Mouse (Mus musculus): ENCODE measurements around the gene Gstp1. TPM values are rescaled to one million over a fixed set of nuclear protein-coding genes. Genes with fewer than 3 reads are reported as not detected.

Gene Gstp1
- 100 to 1,000 TPM; 356 to 371 TPM for total RNA-seq (2021)
- polyA plus RNA-seq (2012; rRNA removed), result 480 and 490 TPM in 2 replicates
- long read RNA-seq, transcript Gstp1-201 (7 exons, 821 nt), result major isoform, 177 of 182 reads
- long read RNA-seq, partial matches to known transcripts, result 4 of 182 reads
- long read RNA-seq, other reads (novel, unspliced or antisense), result 1 of 182 reads

GRCm38 (mm10) chr19:4037788-4038232 is at the start of gene Gstp1:
Gene Gstp1 (minus strand): TSS chr19:4037985.
- Histone ChIP-seq H3K4me1 (ENCODE audit: control insufficient read depth, insufficient read depth, low read length) (peaks cover 4% of the 10 kb centered on the region), H3K9ac (ENCODE audit: low read depth, low read length) (peak within 1 kb of the TSS; percentile 92), H3K79me2 (replicated peaks; ENCODE audit: control insufficient read depth, insufficient read depth, low read length) (no peaks in the 10 kb centered on the region), H3K27me3 (ENCODE audit: control insufficient read depth, insufficient read depth, low read length) (no peaks in the 10 kb centered on the region), H3K27ac (peak within 1 kb of the TSS; percentile 80), H3K36me3 (ENCODE audit: control insufficient read depth, insufficient read depth, low read length) (no peaks in the 10 kb centered on the region), H3K4me3 (peak within 1 kb of the TSS; percentile 59)
- TF ChIP-seq CTCF (IDR thresholded peaks at IDR 0.05) (peak; percentile 55), POLR2A (IDR thresholded peaks at IDR 0.05; ENCODE audit: insufficient read depth, low read depth, low read length) (peak; percentile 94), EP300 (IDR thresholded peaks at IDR 0.05; ENCODE audit: insufficient read depth, low read depth, low read length) (no peak)
- DNase-seq, result peak; percentile 92 to 93
- intact Hi-C loops (cut with DNase I), result no loop called here
- under 1% methylated on average over 26 of the region's 26 CpGs for WGBS

DNA sequence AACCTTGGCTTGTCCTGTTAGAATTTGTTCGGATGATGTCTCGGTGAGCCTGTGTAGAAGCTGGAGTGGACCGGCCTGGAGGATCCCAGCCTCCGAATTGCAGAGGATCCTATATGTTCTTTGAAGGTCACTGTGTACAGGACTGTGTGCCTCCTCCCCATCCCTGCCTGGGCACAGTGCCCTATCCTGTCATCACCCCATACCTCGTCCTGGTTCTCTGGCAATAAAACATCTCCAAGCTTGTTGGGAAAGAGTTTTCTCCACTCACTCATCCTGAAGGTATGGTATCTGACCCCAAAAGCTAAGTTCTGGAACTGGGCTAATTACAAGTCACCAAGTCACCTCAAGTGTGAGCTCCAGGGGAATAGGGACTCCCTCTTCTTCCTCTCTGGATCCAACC is 49.3 kb upstream of the Gstp1 start:
- intact Hi-C loops (cut with DNase I), result no loop called here
- 59% methylated on average over 5 of the region's 5 CpGs for WGBS
- no peaks in the 10 kb centered on the region for H3K36me3 ChIP-seq (ENCODE audit: control insufficient read depth, insufficient read depth, low read length)
- H3K4me1 ChIP-seq (ENCODE audit: control insufficient read depth, insufficient read depth, low read length), result no peaks in the 10 kb centered on the region
- DNase-seq, result no peak
- TF ChIP-seq POLR2A (IDR thresholded peaks at IDR 0.05; ENCODE audit: insufficient read depth, low read depth, low read length) (no peak), CTCF (IDR thresholded peaks at IDR 0.05) (no peak), EP300 (IDR thresholded peaks at IDR 0.05; ENCODE audit: insufficient read depth, low read depth, low read length) (no peak)
- H3K27ac ChIP-seq, result no peak overlapping the region
- no peaks in the 10 kb centered on the region for H3K79me2 ChIP-seq (replicated peaks; ENCODE audit: control insufficient read depth, insufficient read depth, low read length)
- H3K27me3 ChIP-seq (ENCODE audit: control insufficient read depth, insufficient read depth, low read length), result no peaks in the 10 kb centered on the region
- no peak overlapping the region for H3K9ac ChIP-seq (ENCODE audit: low read depth, low read length)
- H3K4me3 ChIP-seq, result no peak overlapping the region

GRCm38 (mm10) chr19:4086156-4086555 is 48.4 kb upstream of the Gstp1 start:
- intact Hi-C loops (cut with DNase I), result no loop called here
- Histone ChIP-seq H3K27ac (no peak overlapping the region), H3K4me1 (ENCODE audit: control insufficient read depth, insufficient read depth, low read length) (no peaks in the 10 kb centered on the region), H3K4me3 (no peak overlapping the region), H3K27me3 (ENCODE audit: control insufficient read depth, insufficient read depth, low read length) (no peaks in the 10 kb centered on the region), H3K79me2 (replicated peaks; ENCODE audit: control insufficient read depth, insufficient read depth, low read length) (no peaks in the 10 kb centered on the region), H3K36me3 (ENCODE audit: control insufficient read depth, insufficient read depth, low read length) (no peaks in the 10 kb centered on the region), H3K9ac (ENCODE audit: low read depth, low read length) (no peak overlapping the region)
- 89% methylated on average over 15 of the region's 15 CpGs for WGBS
- DNase-seq, result no peak
- TF ChIP-seq CTCF (IDR thresholded peaks at IDR 0.05) (no peak), POLR2A (IDR thresholded peaks at IDR 0.05; ENCODE audit: insufficient read depth, low read depth, low read length) (no peak), EP300 (IDR thresholded peaks at IDR 0.05; ENCODE audit: insufficient read depth, low read depth, low read length) (no peak)

GRCm38 (mm10) chr19:4084984-4085383 is 47.2 kb upstream of the Gstp1 start:
- no peaks in the 10 kb centered on the region for H3K27me3 ChIP-seq (ENCODE audit: control insufficient read depth, insufficient read depth, low read length)
- 82% methylated on average over 1 of the region's 1 CpGs for WGBS
- H3K27ac ChIP-seq, result no peak overlapping the region
- no peak overlapping the region for H3K4me3 ChIP-seq
- no peaks in the 10 kb centered on the region for H3K79me2 ChIP-seq (replicated peaks; ENCODE audit: control insufficient read depth, insufficient read depth, low read length)
- H3K4me1 ChIP-seq (ENCODE audit: control insufficient read depth, insufficient read depth, low read length), result no peaks in the 10 kb centered on the region
- no peak for DNase-seq
- intact Hi-C loops (cut with DNase I), result no loop called here
- H3K9ac ChIP-seq (ENCODE audit: low read depth, low read length), result no peak overlapping the region
- no peaks in the 10 kb centered on the region for H3K36me3 ChIP-seq (ENCODE audit: control insufficient read depth, insufficient read depth, low read length)
- no peak for TF ChIP-seq POLR2A (IDR thresholded peaks at IDR 0.05; ENCODE audit: insufficient read depth, low read depth, low read length)
- TF ChIP-seq EP300 (IDR thresholded peaks at IDR 0.05; ENCODE audit: insufficient read depth, low read depth, low read length), result no peak
- peak; percentile 42 for TF ChIP-seq CTCF (IDR thresholded peaks at IDR 0.05)

GRCm38 (mm10) chr19:4083826-4084225 is 46.0 kb upstream of the Gstp1 start:
- Histone ChIP-seq H3K27ac (no peak overlapping the region), H3K9ac (ENCODE audit: low read depth, low read length) (no peak overlapping the region), H3K36me3 (ENCODE audit: control insufficient read depth, insufficient read depth, low read length) (no peaks in the 10 kb centered on the region), H3K4me1 (ENCODE audit: control insufficient read depth, insufficient read depth, low read length) (no peaks in the 10 kb centered on the region), H3K79me2 (replicated peaks; ENCODE audit: control insufficient read depth, insufficient read depth, low read length) (no peaks in the 10 kb centered on the region), H3K4me3 (no peak overlapping the region), H3K27me3 (ENCODE audit: control insufficient read depth, insufficient read depth, low read length) (no peaks in the 10 kb centered on the region)
- 60% methylated on average over 8 of the region's 8 CpGs for WGBS
- intact Hi-C loops (cut with DNase I), result no loop called here
- DNase-seq, result no peak
- TF ChIP-seq CTCF (IDR thresholded peaks at IDR 0.05) (no peak), EP300 (IDR thresholded peaks at IDR 0.05; ENCODE audit: insufficient read depth, low read depth, low read length) (no peak), POLR2A (IDR thresholded peaks at IDR 0.05; ENCODE audit: insufficient read depth, low read depth, low read length) (no peak)

GRCm38 (mm10) chr19:4083316-4083715 is 45.5 kb upstream of the Gstp1 start:
- Histone ChIP-seq H3K9ac (ENCODE audit: low read depth, low read length) (no peak overlapping the region), H3K27ac (no peak overlapping the region), H3K79me2 (replicated peaks; ENCODE audit: control insufficient read depth, insufficient read depth, low read length) (no peaks in the 10 kb centered on the region), H3K4me3 (no peak overlapping the region), H3K27me3 (ENCODE audit: control insufficient read depth, insufficient read depth, low read length) (no peaks in the 10 kb centered on the region), H3K36me3 (ENCODE audit: control insufficient read depth, insufficient read depth, low read length) (no peaks in the 10 kb centered on the region), H3K4me1 (ENCODE audit: control insufficient read depth, insufficient read depth, low read length) (no peaks in the 10 kb centered on the region)
- DNase-seq, result no peak
- TF ChIP-seq POLR2A (IDR thresholded peaks at IDR 0.05; ENCODE audit: insufficient read depth, low read depth, low read length) (no peak), CTCF (IDR thresholded peaks at IDR 0.05) (no peak), EP300 (IDR thresholded peaks at IDR 0.05; ENCODE audit: insufficient read depth, low read depth, low read length) (no peak)
- WGBS, result 76% methylated on average over 7 of the region's 7 CpGs
- intact Hi-C loops (cut with DNase I), result no loop called here
